Mouse (Mus musculus): ENCODE data around the gene Gramd1b. TPM values are rescaled to one million over a fixed set of nuclear protein-coding genes. Genes with fewer than 3 reads are reported as not detected.

Gramd1b gene
- total and polyA plus RNA-seq, 2 experiments from 2014 or later = 16.7 to 57.2 TPM

DNA sequence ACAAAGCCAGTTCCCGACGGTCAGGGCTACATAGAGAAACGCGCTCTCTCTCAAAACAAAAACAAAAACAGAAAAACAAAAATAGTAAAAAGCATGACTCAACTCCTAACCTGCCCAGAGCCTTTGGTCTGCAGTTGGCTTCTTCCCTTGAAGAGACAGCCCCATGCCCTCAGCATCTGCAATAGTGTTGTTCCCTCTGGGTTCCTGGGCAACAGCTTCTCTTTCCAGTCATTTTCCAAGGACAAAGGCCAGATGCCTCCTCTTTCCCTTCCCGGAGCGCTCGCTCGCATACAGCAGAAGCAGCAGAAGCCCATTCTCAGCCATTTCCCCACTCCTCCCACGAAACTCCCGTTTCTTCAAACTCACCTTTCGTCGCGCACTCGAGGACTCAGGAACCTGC is 118.3 kb downstream of the Gramd1b start:
- Histone ChIP-seq H3K9me3 (ENCODE audit: low read length) (no peaks in the 10 kb centered on the region), H3K4me3 (ENCODE audit: low read length) (no peak overlapping the region), H3K27ac (no peak overlapping the region), H3K9ac (replicated peaks; ENCODE audit: low read length) (no peak overlapping the region), H3K4me1 (ENCODE audit: insufficient read depth, low read length) (no peaks in the 10 kb centered on the region), H3K36me3 (ENCODE audit: insufficient read depth, low read length) (no peaks in the 10 kb centered on the region), H3K27me3 (ENCODE audit: insufficient read depth, low read length) (no peaks in the 10 kb centered on the region), H3K4me2 (ENCODE audit: low read depth, low read length) (no peak overlapping the region)
- ATAC-seq = no peak
- DNase-seq (ENCODE audit: low spot score) = no peak
- TF ChIP-seq CTCF (IDR thresholded peaks at IDR 0.05; ENCODE audit: low read depth) = no peak
- 87% methylated on average over 14 of the region's 14 CpGs for WGBS

DNA sequence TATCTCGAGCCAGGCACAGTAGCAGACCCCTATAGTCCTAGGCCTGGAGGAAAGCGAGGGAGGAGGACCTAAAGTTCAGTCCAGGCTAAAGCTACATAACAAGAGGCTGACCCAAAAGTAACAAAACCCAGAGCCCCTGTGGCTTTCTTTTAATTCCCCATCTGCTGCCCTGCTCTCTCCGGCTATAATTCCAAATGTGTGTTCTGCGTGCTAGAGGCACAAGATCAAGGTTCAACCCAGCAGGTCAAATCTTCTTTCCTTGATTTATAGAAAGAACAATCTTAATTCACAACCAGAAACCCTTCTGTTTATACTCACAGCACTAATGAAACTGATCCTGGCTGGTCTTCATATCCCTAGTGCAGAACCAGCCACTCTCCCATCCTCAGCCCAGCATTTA is 118.9 kb downstream of the Gramd1b start:
- no peak for DNase-seq (ENCODE audit: low spot score)
- no peak for TF ChIP-seq CTCF (IDR thresholded peaks at IDR 0.05; ENCODE audit: low read depth)
- Histone ChIP-seq H3K36me3 (ENCODE audit: insufficient read depth, low read length) (no peaks in the 10 kb centered on the region), H3K4me3 (ENCODE audit: low read length) (no peak overlapping the region), H3K4me2 (ENCODE audit: low read depth, low read length) (no peak overlapping the region), H3K4me1 (ENCODE audit: insufficient read depth, low read length) (no peaks in the 10 kb centered on the region), H3K9ac (replicated peaks; ENCODE audit: low read length) (no peak overlapping the region), H3K9me3 (ENCODE audit: low read length) (no peaks in the 10 kb centered on the region), H3K27ac (no peak overlapping the region), H3K27me3 (ENCODE audit: insufficient read depth, low read length) (no peaks in the 10 kb centered on the region)
- 76% methylated on average over 4 of the region's 4 CpGs for WGBS
- ATAC-seq = no peak

DNA sequence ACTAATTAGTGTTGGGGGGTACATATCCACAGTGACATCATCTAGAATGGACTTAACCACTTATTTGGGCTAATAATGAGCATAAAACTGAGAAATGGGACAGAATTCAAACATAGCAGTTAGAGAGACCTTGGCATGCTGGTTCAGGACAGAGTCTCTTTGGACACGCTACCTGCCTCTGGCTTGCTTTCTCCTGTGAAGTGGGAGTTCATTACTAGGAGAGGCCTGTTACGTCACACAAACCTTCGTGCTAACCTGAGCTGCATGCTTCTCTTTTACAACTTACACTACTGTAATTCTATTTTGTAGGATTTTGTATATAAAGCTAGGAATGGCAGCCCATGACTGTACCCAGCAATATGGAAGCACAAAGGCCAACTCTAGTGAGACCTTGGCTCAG is 120.3 kb downstream of the Gramd1b start:
- ATAC-seq (no peak), DNase-seq (ENCODE audit: low spot score) (no peak)
- TF ChIP-seq CTCF (IDR thresholded peaks at IDR 0.05; ENCODE audit: low read depth) = no peak
- Histone ChIP-seq H3K27me3 (ENCODE audit: insufficient read depth, low read length) (no peaks in the 10 kb centered on the region), H3K9me3 (ENCODE audit: low read length) (no peaks in the 10 kb centered on the region), H3K36me3 (ENCODE audit: insufficient read depth, low read length) (no peaks in the 10 kb centered on the region), H3K9ac (replicated peaks; ENCODE audit: low read length) (no peak overlapping the region), H3K4me1 (ENCODE audit: insufficient read depth, low read length) (no peaks in the 10 kb centered on the region), H3K4me3 (ENCODE audit: low read length) (no peak overlapping the region), H3K4me2 (ENCODE audit: low read depth, low read length) (no peak overlapping the region), H3K27ac (no peak overlapping the region)
- 98% methylated on average over 3 of the region's 3 CpGs for WGBS

DNA sequence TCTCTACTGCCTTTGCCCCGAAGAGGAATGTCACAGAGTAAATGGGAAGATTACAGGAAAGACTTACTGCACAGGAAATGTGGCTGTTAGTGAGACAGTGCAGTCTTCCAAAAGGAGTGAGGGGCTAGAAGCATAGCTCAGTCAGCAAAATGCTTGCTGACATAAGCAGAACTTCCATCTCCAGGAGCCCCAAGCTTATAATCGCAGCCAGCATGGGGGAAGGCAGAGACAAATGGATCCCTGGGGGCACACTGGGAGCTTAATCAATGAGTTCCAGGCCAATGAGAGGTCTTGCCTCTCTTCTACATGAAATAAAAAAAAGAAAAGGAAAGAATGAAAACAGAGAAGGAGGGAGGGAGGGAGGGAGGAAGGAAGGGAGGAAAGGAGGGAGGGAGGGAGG is 122.1 kb downstream of the Gramd1b start:
- Histone ChIP-seq H3K9me3 (ENCODE audit: low read length) (no peaks in the 10 kb centered on the region), H3K36me3 (ENCODE audit: insufficient read depth, low read length) (no peaks in the 10 kb centered on the region), H3K27ac (no peak overlapping the region), H3K4me3 (ENCODE audit: low read length) (no peak overlapping the region), H3K27me3 (ENCODE audit: insufficient read depth, low read length) (no peaks in the 10 kb centered on the region), H3K4me1 (ENCODE audit: insufficient read depth, low read length) (no peaks in the 10 kb centered on the region), H3K4me2 (ENCODE audit: low read depth, low read length) (no peak overlapping the region), H3K9ac (replicated peaks; ENCODE audit: low read length) (no peak overlapping the region)
- no peak for DNase-seq (ENCODE audit: low spot score)
- WGBS = 42% methylated on average over 2 of the region's 2 CpGs
- ATAC-seq = no peak
- no peak for TF ChIP-seq CTCF (IDR thresholded peaks at IDR 0.05; ENCODE audit: low read depth)

DNA sequence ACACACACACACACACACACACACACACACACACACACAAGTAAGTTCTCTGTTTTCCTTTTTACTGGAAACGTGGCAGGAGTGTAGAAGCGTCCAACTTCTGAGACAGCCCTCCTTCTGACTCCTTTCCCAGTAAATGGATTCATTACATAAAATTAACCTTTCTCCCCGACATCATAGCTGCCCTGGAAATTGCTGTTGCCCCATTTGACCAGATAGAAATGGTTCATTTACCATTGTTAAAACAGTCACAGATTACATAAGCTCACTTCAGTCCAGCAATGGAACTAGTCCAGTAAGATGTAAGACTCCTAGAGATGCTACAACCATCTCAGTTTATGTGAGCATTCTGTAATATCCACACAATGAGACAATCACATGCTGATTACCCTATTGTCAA is 122.8 kb downstream of the Gramd1b start:
- Histone ChIP-seq H3K27me3 (ENCODE audit: insufficient read depth, low read length) (no peaks in the 10 kb centered on the region), H3K27ac (no peak overlapping the region), H3K4me2 (ENCODE audit: low read depth, low read length) (no peak overlapping the region), H3K9ac (replicated peaks; ENCODE audit: low read length) (no peak overlapping the region), H3K36me3 (ENCODE audit: insufficient read depth, low read length) (no peaks in the 10 kb centered on the region), H3K4me1 (ENCODE audit: insufficient read depth, low read length) (no peaks in the 10 kb centered on the region), H3K4me3 (ENCODE audit: low read length) (no peak overlapping the region), H3K9me3 (ENCODE audit: low read length) (no peaks in the 10 kb centered on the region)
- WGBS = 50% methylated on average over 3 of the region's 3 CpGs
- no peak for DNase-seq (ENCODE audit: low spot score)
- no peak for ATAC-seq
- TF ChIP-seq CTCF (IDR thresholded peaks at IDR 0.05; ENCODE audit: low read depth) = no peak

DNA sequence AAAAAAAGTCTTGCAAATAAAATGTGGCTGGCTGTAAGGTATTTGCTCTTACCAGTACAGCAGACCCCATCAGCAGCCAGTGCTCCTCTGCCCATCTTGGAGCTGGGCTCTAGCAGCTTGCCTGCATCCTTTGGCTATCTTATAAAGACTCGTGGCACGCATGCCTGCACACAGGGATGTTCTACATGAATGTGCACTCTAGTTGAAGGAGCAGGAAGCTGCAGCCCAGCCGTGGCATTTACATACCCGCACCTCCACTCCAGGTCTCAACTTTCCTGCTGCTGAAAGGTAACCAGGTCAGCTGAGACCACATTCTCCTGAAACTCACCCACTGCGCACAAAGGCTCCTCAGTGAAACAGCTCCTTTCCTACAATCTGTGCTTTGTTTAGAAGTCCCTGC is 123.3 kb downstream of the Gramd1b start:
- Histone ChIP-seq H3K4me3 (ENCODE audit: low read length) (no peak overlapping the region), H3K4me1 (ENCODE audit: insufficient read depth, low read length) (no peaks in the 10 kb centered on the region), H3K36me3 (ENCODE audit: insufficient read depth, low read length) (no peaks in the 10 kb centered on the region), H3K9ac (replicated peaks; ENCODE audit: low read length) (no peak overlapping the region), H3K9me3 (ENCODE audit: low read length) (no peaks in the 10 kb centered on the region), H3K27ac (no peak overlapping the region), H3K4me2 (ENCODE audit: low read depth, low read length) (no peak overlapping the region), H3K27me3 (ENCODE audit: insufficient read depth, low read length) (no peaks in the 10 kb centered on the region)
- no peak for TF ChIP-seq CTCF (IDR thresholded peaks at IDR 0.05; ENCODE audit: low read depth)
- ATAC-seq = no peak
- no peak for DNase-seq (ENCODE audit: low spot score)
- 52% methylated on average over 5 of the region's 5 CpGs for WGBS

DNA sequence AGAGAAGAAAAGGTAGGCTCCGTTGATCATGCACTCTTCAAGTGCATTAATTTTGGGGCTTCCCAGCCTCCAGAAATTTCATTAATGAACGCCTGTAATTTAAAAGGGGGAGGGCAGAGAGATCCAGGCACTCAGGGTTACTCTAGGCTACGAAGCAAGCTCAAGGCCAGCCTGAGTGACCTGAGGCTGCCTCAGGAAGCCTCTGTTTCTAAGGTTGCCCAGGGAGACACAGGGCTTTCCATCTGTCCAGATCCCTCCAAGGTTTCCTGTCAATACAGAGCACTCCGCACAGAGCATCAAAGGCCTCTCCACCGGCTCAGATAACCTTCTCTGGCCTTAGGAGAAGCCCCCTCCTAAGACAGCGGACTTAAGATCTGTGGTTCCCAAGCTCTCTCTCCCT is 125.4 kb downstream of the Gramd1b start:
- Histone ChIP-seq H3K4me1 (ENCODE audit: insufficient read depth, low read length) (no peaks in the 10 kb centered on the region), H3K36me3 (ENCODE audit: insufficient read depth, low read length) (no peaks in the 10 kb centered on the region), H3K4me3 (ENCODE audit: low read length) (no peak overlapping the region), H3K27me3 (ENCODE audit: insufficient read depth, low read length) (no peaks in the 10 kb centered on the region), H3K9ac (replicated peaks; ENCODE audit: low read length) (no peak overlapping the region), H3K4me2 (ENCODE audit: low read depth, low read length) (no peak overlapping the region), H3K9me3 (ENCODE audit: low read length) (no peaks in the 10 kb centered on the region), H3K27ac (no peak overlapping the region)
- 62% methylated on average over 6 of the region's 6 CpGs for WGBS
- no peak for TF ChIP-seq CTCF (IDR thresholded peaks at IDR 0.05; ENCODE audit: low read depth)
- DNase-seq (ENCODE audit: low spot score) (no peak), ATAC-seq (no peak)
